Mouse (Mus musculus) spleen, adult 2 months (tissue): Measurements from ENCODE around the gene Alkbh6.

Source experiments
- CTCF ChIP-seq: fragments of 200-500 bp; IDR thresholded peaks from 2 replicates; pipeline ENCODE4 v1.5.1; 2011; ENCODE audit warnings: mild to moderate bottlenecking, inconsistent platforms; ENCODE audit not compliant: insufficient read depth, insufficient read length, insufficient replicate concordance; ENCODE audit errors: extremely low read depth
- POLR2A ChIP-seq: fragments of 200-500 bp; IDR thresholded peaks from 2 replicates; pipeline ENCODE4 v1.6.1; 2011; ENCODE audit warnings: low read depth, low read length, inconsistent platforms

DNA sequence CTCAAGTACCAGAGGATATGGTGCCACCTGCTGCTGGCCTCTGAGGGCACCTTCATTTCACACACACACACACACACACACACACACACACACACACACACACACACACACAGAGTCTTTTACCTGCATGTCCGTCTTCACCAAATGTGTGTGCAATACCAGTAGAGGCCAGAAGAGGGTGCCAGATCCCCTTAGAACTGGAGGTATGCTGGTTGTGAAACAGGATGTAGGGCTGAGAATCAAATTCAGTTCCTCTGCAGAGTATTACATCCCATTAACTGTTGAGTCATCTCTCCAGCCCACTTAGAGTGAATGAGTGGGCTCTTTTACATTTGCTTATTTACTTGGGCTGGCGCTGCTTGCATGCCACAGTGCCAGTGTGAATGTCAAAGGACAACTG is 16.8 kb downstream of the Alkbh6 start:
- TF ChIP-seq POLR2A (no peak), CTCF (peak; percentile 19; the same call in 1 of the 2 replicates)
